Mouse (Mus musculus): ENCODE results near the gene Trappc4.
A peak's percentile ranks its signal among the peaks of the same experiment; 100 is the strongest.
"Not testable (repeated sequence)": the region's sequence is repeated elsewhere in the genome, so short reads cannot be mapped to it uniquely, and the experiment has no call there.

The Trappc4 gene

GRCm38 (mm10) chr9:44406906-44407751 is at the start of gene Trappc4, which contains the start of gene Rps25:
TSS of gene Trappc4 (minus strand) at chr9:44407600.
TSS of gene Rps25 (plus strand) at chr9:44407139.
- peak; percentile 82 to 92 for DNase-seq

- DNase-seq = no peak
Observed at GRCm38 (mm10) chr9:44454891-44455220, 47.5 kb upstream of the Trappc4 start, which contains the start of gene Upk2. TSS of gene Upk2 (minus strand) at chr9:44454976.

- peak; percentile 64 to 87 for DNase-seq
Observed at GRCm38 (mm10) chr9:44454132-44454890, 46.9 kb upstream of the Trappc4 start.

GRCm38 (mm10) chr9:44450387-44450786 is 43.0 kb upstream of the Trappc4 start:
- DNase-seq = peak in 1 of 2 experiments; percentile 24

GRCm38 (mm10) chr9:44444402-44445025 is 37.1 kb upstream of the Trappc4 start:
- DNase-seq = not testable (repeated sequence)

DNA sequence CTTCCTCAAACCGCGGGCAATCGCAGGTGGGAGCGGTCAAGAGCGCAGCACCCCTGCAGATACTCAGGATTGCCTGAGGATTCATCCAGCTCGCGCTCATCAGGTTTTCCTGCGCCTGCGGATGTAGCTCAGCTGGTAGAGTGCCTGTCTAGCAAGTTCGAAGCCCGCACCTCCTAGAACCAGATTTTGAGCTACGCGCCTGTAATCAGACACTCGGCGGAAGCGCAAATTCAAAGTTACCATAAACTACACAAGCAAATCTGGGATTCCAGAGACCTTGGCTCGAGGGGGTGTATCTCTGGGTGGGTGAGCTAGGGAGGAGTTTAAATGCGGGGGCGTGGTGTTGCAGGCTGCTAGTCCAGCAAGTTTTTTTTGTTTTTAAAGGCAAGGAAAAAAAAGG is 33.6 kb upstream of the Trappc4 start, which contains the start of gene Foxr1:
TSS of gene Foxr1 (minus strand) at position 176 of the 400 bp plus-strand sequence.
- DNase-seq = no peak

DNA sequence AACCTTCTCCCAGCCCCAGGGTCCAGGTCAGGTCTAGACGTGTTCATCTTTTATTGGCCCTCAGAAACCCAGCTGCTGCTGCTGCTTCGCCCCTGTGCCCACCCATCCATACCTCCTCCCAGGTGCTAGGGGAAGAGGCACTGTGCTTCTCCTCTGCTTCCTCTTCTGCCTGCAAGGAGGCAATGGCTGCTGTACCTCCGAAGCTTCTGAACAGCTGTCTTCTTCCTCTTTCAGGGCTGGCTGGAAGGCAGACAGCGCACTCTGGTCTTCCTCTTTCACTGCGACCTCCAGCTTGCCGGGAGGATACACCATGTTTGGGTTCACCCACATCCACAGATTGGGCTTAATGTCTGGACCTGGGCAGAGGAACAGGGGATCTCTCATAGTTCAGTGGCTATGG is 28.3 kb upstream of the Trappc4 start:
- peak; percentile 45 to 49 for DNase-seq

DNA sequence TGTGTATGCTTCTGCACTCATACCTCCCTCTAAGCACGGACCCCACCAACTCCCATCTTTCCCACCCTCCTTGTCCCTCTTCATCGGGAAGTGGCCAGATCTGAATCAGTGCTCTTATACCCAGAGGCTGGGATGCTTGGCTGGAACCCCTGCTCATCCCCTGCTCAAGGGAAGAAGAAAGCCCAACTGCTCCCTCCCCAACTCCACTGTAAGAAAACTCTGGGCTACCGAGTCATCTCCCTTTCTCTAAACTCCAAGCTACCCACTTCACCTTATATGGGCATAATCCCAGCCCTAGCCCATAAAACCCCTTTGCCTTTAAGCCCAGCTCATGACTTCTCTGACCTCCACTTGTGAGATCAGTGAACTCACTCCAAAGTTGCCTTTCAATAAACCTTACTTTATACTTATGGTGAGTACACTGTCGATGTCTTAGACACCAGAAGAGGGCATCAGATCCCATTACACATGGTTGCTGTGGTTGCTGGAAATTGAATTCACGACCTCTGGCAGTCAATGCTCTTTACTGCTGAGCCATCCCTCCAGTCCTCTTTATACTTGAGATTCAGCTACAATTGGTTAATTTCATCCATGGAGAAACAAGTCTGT is 25.3 kb upstream of the Trappc4 start:
- no peak for DNase-seq

- DNase-seq = no peak
Observed at GRCm38 (mm10) chr9:44423576-44423975, 16.2 kb upstream of the Trappc4 start.

DNA sequence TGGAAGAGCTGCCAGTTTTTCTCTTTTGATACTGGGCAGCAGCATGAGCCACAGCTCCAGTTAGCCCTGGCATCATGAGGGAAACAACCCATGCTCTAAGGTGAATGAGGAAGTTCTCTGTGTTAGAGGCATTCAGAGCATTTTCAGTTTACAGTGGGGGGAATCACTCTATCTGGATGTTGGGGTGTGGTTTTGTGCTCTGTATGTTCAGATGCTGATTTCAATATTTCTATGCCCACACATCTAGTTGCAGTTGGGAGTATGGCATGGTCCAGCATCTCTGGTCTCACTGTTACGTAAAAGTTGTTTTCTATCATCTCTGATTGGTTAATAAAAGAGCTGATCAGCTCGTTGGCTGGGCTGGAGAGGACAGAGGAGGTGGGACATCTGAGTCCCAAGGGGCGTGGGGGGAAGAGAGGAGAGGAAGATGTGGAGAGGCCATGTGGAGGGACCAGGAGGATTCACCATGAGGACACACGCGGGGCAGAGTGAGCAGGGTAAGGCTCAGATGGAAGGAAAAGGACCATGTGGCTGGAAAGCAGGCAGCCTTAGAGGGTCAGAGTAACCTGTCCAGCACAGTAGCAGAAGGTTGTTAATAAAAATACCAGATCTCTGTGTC is 13.0 kb upstream of the Trappc4 start:
- DNase-seq = no peak

GRCm38 (mm10) chr9:44419730-44420129 is 12.3 kb upstream of the Trappc4 start:
- not testable (repeated sequence) for DNase-seq

DNA sequence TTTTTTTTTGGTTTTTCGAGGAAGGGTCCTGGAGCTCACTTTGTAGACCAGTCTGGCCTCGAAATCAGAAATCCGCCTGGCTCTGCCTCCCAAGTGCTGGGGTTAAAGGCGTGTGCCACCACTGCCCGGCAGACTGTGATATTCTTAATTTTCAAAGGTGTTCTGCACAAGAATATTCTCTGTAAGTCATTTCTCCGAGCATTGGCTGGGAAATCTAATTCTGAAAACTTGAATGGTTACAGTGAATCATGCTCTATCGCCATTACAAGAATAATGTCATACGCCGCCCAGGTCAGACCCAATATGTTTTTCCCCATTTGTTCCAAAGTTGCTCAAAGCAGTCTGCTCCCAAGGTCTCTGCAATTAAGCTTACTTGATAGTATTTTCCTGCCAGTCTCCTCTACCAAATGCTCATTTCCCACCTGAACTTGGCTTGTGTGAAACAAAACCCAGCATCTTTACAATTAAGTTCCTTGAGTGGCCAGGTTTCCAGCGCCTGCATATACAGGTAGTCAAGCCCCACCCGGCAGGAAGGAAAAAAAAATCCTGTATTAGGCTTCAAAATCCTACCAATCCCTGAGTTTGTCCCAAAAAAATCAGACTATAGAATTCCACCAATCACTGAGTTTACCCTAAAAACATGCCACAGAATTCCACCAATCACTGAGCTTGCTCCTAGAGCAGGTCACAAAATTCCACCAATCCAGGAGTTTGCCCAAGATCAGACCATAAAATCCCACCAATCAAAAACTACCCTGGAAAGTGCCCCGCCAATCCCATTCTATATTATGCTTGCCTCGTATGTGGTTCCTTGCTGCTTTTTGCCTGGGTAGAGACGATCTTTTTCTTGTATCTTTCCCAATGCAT is 11.4 kb upstream of the Trappc4 start, which contains the start of gene Ccdc84:
TSS of gene Ccdc84 (minus strand) at position 51 of the 867 bp plus-strand sequence.
- no peak for DNase-seq

GRCm38 (mm10) chr9:44417892-44418363 is 10.5 kb upstream of the Trappc4 start:
- DNase-seq = peak; percentile 88 to 96

DNA sequence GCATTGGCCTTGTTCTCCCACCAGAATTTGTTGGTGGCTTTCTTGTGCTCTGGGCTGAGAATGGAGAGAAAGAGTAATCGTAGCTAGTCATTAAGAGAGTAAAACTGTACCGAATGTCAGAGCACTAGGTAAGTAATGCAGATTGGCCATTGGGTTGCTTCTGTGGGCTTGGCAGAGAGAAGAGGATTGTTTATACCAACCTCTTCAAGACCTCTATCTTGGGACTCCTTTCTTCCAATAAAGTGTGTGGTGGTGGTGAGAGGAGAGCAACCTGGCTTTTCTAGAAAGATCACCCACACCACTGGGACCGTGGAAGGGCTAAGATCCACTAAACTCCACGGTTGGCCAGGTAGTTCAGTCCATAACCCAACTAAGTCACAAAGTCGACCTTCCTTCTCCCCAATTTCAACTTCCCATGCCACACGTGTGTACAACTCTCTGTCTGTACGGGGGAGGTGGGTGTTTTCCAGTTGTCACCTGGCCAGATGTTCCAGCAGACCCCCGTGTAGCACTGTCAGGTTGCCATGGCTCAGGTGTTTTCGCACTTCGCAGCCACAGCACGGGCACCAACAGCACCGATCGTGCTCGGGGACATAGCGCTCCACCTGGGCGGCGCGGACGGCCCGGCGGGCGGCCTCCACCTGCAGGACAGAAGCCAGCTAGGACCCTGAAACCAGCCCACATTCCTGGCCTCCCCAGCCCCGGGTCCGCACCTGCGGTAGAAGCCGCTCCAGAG is 9.9 kb upstream of the Trappc4 start:
- no peak for DNase-seq

GRCm38 (mm10) chr9:44412781-44413180 is 5.4 kb upstream of the Trappc4 start:
- DNase-seq = no peak

- no peak for DNase-seq
Observed at GRCm38 (mm10) chr9:44412306-44412705, 4.9 kb upstream of the Trappc4 start.

DNA sequence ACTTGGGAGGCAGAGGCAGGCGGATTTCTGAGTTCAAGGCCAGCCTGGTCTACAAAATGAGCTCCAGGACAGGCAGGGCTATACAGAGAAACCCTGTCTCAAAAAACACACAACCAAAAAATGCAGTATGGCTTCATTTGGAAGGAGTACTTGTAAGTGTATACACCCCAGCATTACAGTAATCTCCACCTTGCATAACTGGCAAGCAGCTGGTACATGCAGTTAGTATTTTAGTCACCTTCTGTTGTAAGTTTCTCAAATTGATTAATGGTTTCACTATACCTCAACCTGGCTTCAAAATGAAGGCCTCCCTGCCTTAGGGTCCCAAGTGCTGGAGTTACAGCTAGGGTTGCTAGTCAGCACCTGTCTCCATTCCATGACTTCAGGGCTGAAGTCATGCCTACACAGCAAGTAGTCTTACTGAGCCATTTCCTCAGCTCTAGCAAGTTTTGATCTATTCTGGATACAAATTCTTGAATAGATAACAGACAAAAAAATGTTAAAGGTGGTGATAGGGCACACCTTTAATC is 4.3 kb upstream of the Trappc4 start:
- no peak for DNase-seq

DNA sequence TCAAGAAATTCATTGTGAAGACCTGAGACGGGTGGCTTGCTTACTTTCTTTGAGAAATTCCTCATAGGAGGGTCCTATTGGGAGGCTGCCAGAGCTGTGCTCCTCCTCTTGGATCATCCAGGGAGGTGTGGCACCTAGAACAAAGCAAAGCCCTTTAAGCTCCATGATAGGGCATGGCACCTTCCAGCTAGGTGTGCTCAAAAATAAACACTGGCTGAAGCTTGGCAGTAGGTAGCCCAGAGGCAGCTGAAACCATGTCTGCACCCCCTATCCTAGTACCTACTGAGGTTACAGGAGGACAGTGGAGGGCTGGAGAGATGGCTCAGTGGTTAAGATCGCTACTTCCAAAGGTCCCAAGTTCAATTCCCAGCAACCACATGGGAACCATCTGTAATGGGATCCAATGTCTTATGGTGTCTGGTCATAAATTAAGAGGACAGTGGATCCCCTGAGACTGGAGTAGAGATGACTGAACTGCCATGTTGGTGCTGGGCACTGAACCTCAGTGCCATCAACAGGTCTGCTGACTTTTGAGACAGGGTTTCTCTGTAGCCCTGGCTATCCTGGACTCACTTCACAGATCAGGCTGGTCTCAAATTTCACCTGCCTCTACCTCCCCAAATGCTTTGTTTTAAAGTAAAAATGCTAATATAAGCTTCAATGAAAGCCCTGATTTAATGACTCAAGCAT is 3.4 kb upstream of the Trappc4 start:
- DNase-seq = no peak

DNA sequence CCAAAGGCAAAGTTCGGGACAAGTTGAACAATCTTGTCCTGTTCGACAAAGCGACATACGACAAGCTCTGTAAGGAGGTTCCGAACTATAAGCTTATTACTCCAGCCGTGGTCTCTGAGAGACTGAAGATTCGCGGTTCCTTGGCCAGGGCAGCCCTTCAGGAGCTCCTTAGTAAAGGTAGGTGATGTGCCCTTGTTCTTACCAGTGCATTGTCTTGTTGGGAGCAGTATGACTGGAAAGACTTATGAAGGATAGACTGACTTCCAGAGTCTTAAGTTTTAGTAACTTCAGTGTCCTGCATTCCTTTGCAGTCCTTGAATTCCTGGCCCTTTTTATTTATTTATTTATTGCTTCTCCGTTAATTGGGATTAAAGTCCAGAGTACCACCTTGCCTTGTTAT is 1.3 kb upstream of the Trappc4 start:
- not testable (repeated sequence) for DNase-seq

DNA sequence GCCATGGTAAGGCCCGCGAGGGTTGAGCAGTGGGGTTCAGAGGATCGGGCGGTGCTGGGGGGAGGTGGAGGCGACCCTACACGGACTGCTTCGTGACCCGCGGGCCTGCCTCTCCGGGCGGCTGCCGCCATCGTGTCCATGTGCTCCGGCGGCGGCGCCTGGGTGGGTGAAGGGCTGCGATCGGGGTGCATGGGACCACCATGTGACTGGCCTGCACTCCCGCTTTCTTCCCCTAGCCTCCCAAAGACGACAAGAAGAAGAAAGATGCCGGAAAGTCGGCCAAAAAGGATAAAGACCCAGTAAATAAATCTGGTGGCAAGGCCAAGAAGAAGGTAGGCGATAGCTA is 325 bp upstream of the Trappc4 start:
- no peak for DNase-seq

All from spleen, adult 18-20 months (tissue).